Comparison of ENCODE assay signal across 9 mouse cellular contexts in the genomic region with DNA sequence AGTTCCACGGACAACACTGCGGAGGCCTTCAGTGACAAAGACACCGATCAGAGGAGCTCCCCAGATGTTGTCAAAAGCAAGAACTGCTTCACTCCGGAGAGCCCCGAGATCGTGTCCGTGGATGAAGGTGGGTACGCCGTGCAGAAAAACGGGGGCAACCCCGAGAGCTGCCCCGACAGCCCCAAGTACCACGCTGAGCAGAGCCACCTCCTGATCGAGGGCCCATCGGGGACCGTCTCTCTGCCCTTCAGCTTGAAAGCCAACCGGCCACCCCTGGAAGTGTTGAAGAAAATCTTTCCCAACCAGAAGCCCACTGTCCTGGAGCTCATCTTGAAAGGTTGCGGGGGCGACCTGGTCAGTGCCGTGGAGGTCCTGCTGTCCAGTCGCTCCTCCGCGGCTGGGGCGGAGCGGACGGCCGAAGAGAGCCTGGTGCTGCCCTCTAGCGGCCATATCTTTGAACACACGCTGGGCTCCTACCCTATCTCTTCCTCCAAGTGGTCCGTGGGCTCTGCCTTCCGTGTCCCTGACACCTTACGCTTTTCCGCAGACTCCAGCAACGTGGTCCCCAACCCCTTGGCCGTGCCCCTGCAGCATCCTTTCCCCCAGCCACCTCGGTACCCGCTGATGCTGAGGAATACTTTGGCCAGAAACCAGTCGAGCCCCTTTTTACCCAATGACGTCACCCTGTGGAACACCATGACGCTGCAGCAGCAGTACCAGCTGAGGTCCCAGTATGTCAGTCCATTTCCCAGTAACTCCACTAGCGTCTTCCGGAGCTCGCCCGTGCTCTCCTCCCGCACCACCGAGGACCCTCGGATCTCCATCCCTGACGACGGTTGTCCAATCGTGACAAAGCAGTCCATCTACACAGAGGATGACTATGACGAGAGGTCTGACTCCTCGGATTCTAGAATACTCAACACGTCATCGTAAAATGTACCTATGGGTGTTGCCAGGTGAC. TPM values are rescaled to one million over a fixed set of nuclear protein-coding genes. Genes with fewer than 3 reads are reported as not detected.
A peak's percentile ranks its signal among the peaks of the same experiment; 100 is the strongest.
DNase-seq lines count a peak whose midpoint lies in the region; ATAC-seq and TF ChIP-seq lines count a peak whose summit lies in the region.
"Had no signal": no experiment of that assay in that cellular context is flagged by ENCODE, and none has a peak within 500 bp of the region (broad histone marks: within the 10 kb centered on the region; RNA-seq: fewer than 3 reads in every experiment).

No protein-coding gene starts in this region.

- no peak overlapping the region for H3K27ac ChIP-seq in forebrain, embryonic 16.5 days (ENCODE audit: low read length)
- no peak overlapping the region for H3K27ac ChIP-seq in hindbrain, embryonic 11.5 days (ENCODE audit: low read depth, low read length)

- peaks cover 82% of the 10 kb centered on the region for H3K27me3 ChIP-seq in E14TG2a.4 (ENCODE audit: insufficient read depth, low read length)
- H3K27me3 ChIP-seq in forebrain, embryonic 16.5 days (replicated peaks; ENCODE audit: control insufficient read depth, insufficient read depth, low read length), result peaks cover 4% of the 10 kb centered on the region; the same call in 1 of the 2 replicates
- peaks cover 57% of the 10 kb centered on the region for H3K27me3 ChIP-seq in hindbrain, embryonic 11.5 days (ENCODE audit: control insufficient read depth, insufficient read depth, low read length)

- H3K4me3 ChIP-seq in E14TG2a.4 (replicated peaks; ENCODE audit: low read length), result peak overlapping the region; percentile 65
- H3K4me3 ChIP-seq in forebrain, embryonic 16.5 days (replicated peaks; ENCODE audit: low read length), result peak overlapping the region; percentile 38
- 0 out of 2 replicates have a peak overlapping the region, but pooled peaks have one; percentile 13 for H3K4me3 ChIP-seq in hindbrain, embryonic 11.5 days (ENCODE audit: low read depth, low read length)

- 37% methylated on average over 54 of the region's 54 CpGs for WGBS in forebrain, embryonic 16.5 days
- 30% methylated on average over 54 of the region's 54 CpGs for WGBS in hindbrain, embryonic 11.5 days

- peak; percentile 69 for ATAC-seq in forebrain, embryonic 16.5 days
- peak; percentile 68 for ATAC-seq in hindbrain, embryonic 11.5 days (ENCODE audit: low FRiP score)

- 0 out of 2 replicates have a peak overlapping the region, but pooled peaks have one; percentile 19 for H3K9ac ChIP-seq in forebrain, embryonic 16.5 days (replicated peaks; ENCODE audit: low read depth, low read length)
- no peak overlapping the region for H3K9ac ChIP-seq in hindbrain, embryonic 11.5 days (ENCODE audit: low read depth, low read length)

- peaks cover 9% of the 10 kb centered on the region for H3K4me1 ChIP-seq in E14TG2a.4 (replicated peaks; ENCODE audit: low read depth, low read length)
- peaks cover 4% of the 10 kb centered on the region for H3K4me1 ChIP-seq in forebrain, embryonic 16.5 days (replicated peaks; ENCODE audit: control insufficient read depth, insufficient read depth, low read length)
- no peaks in the 10 kb centered on the region; the same call in 1 of the 2 replicates for H3K4me1 ChIP-seq in hindbrain, embryonic 11.5 days (replicated peaks; ENCODE audit: control insufficient read depth, insufficient read depth, low read length)

- TF ChIP-seq CTCF in E14TG2a.4 (conservative IDR thresholded peaks at IDR 0.05; ENCODE audit: low read length), result peak; percentile 48

- no peaks in the 10 kb centered on the region for H3K36me3 ChIP-seq in E14TG2a.4 (ENCODE audit: insufficient read depth, low read length)
- no peaks in the 10 kb centered on the region for H3K36me3 ChIP-seq in forebrain, embryonic 16.5 days (ENCODE audit: control insufficient read depth, insufficient read depth)
- no peaks in the 10 kb centered on the region for H3K36me3 ChIP-seq in hindbrain, embryonic 11.5 days (ENCODE audit: control insufficient read depth, insufficient read depth, low read length)

- no peaks in the 10 kb centered on the region for H3K9me3 ChIP-seq in E14TG2a.4 (ENCODE audit: low read length)
- H3K9me3 ChIP-seq in forebrain, embryonic 16.5 days (ENCODE audit: control insufficient read depth, low read length), result no peaks in the 10 kb centered on the region
- H3K9me3 ChIP-seq in hindbrain, embryonic 11.5 days (ENCODE audit: control insufficient read depth, low read length), result no peaks in the 10 kb centered on the region

- peak overlapping the region; percentile 51 for H3K4me2 ChIP-seq in forebrain, embryonic 16.5 days (ENCODE audit: low read length)
- peak overlapping the region; percentile 36 for H3K4me2 ChIP-seq in hindbrain, embryonic 11.5 days (replicated peaks; ENCODE audit: low read depth, low read length)

- DNase-seq in c-Kit-positive CD71-positive TER-119-positive erythroid progenitor cells, embryonic 14.5 days (ENCODE audit: low spot score), result peak; percentile 29
- DNase-seq in hindbrain, embryonic 11.5 days (ENCODE audit: low spot score), result peak; percentile 88
- peak; percentile 74 to 76 for DNase-seq in layer of hippocampus, postnatal 25 days (ENCODE audit: extremely low spot score in 1 of 2, low spot score in 1 of 2)
- DNase-seq in lung, postnatal 10 days, result peak; percentile 65
- peak; percentile 62 for DNase-seq in ovary, postnatal 36 days (ENCODE audit: low spot score)
- peak; percentile 50 for DNase-seq in thymus, postnatal 14 days

RNA-seq across cellular contexts. Expression of a gene that starts 12.5 kb away (rescaled TPM):
- 1.7 and 2.6 TPM in 2 replicates for polyA plus RNA-seq in forebrain, embryonic 16.5 days (2015; fragmentation: Nextera tagmentation; extraction: Ambion mirVana)
- 0.67 and 1.2 TPM in 2 replicates for polyA plus RNA-seq in hindbrain, embryonic 11.5 days (2014; fragmentation: Nextera tagmentation; extraction: Ambion mirVana)
- total RNA-seq in layer of hippocampus, postnatal 25 days (2021), result 1 to 10 TPM in 1 of 2 experiments, under 1 TPM in 1; 0.59 to 1.2 TPM
- total RNA-seq: adrenal gland, postnatal 4 days had no signal

RNA-seq across cellular contexts. Expression of a gene that starts 49.6 kb away (rescaled TPM):
- polyA plus RNA-seq in forebrain, embryonic 16.5 days (2015; fragmentation: Nextera tagmentation; extraction: Ambion mirVana), result 0.86 and 2.1 TPM in 2 replicates
- 3.0 and 3.4 TPM in 2 replicates for polyA plus RNA-seq in hindbrain, embryonic 11.5 days (2014; fragmentation: Nextera tagmentation; extraction: Ambion mirVana)
- total RNA-seq in layer of hippocampus, postnatal 25 days (2021), result under 1 TPM; 0.85 to 0.98 TPM

Comparison
In these comparisons a context has a peak if more than half of its experiments do, and no peak if none do; other contexts are left out.
1. H3K4me3 ChIP-seq: peak in every context shown above with its lines; median percentile 65 in E14TG2a.4; 38 in forebrain, embryonic 16.5 days; 13 in hindbrain, embryonic 11.5 days.
2. DNase-seq: peak in every context shown above with its lines; median percentile 88 in hindbrain, embryonic 11.5 days; 75 in layer of hippocampus, postnatal 25 days; 65 in lung, postnatal 10 days; 62 in ovary, postnatal 36 days; 50 in thymus, postnatal 14 days; 29 in c-Kit-positive CD71-positive TER-119-positive erythroid progenitor cells, embryonic 14.5 days.